Mouse (Mus musculus): ENCODE data around the gene Ece1. TPM values are rescaled to one million over a fixed set of nuclear protein-coding genes. Genes with fewer than 3 reads are reported as not detected.

The Ece1 gene
- total and polyA plus RNA-seq, 2 experiments from 2014 or later = 23.0 to 40.0 TPM

GRCm38 (mm10) chr4:137862516-137863240 lies 641 bp downstream of the Ece1 start:
- no peak for DNase-seq (ENCODE audit: low spot score)
- WGBS = 10% methylated on average over 21 of the region's 21 CpGs
- TF ChIP-seq CTCF (IDR thresholded peaks at IDR 0.05; ENCODE audit: low read depth) = no peak
- no peaks in the 10 kb centered on the region for H3K9me3 ChIP-seq (ENCODE audit: low read length)
- H3K9ac ChIP-seq (replicated peaks; ENCODE audit: low read length) = peak overlapping the region; percentile 55
- H3K27me3 ChIP-seq (ENCODE audit: insufficient read depth, low read length) = no peaks in the 10 kb centered on the region
- peak overlapping the region; percentile 23; the same call in 1 of the 2 replicates for H3K27ac ChIP-seq
- ATAC-seq = no peak
- H3K4me3 ChIP-seq (ENCODE audit: low read length) = peak overlapping the region; percentile 53
- H3K36me3 ChIP-seq (ENCODE audit: insufficient read depth, low read length) = no peaks in the 10 kb centered on the region
- H3K4me2 ChIP-seq (ENCODE audit: low read depth, low read length) = peak overlapping the region; percentile 77
- peaks cover 39% of the 10 kb centered on the region for H3K4me1 ChIP-seq (ENCODE audit: insufficient read depth, low read length)

GRCm38 (mm10) chr4:137864031-137864430 lies 2.0 kb downstream of the Ece1 start:
- Histone ChIP-seq H3K27me3 (ENCODE audit: insufficient read depth, low read length) (no peaks in the 10 kb centered on the region), H3K36me3 (ENCODE audit: insufficient read depth, low read length) (no peaks in the 10 kb centered on the region), H3K4me2 (ENCODE audit: low read depth, low read length) (peak overlapping the region; percentile 77; the same call in 1 of the 2 replicates), H3K4me3 (ENCODE audit: low read length) (no peak overlapping the region), H3K27ac (no peak overlapping the region), H3K9ac (replicated peaks; ENCODE audit: low read length) (no peak overlapping the region), H3K4me1 (ENCODE audit: insufficient read depth, low read length) (peaks cover 39% of the 10 kb centered on the region), H3K9me3 (ENCODE audit: low read length) (no peaks in the 10 kb centered on the region)
- DNase-seq (ENCODE audit: low spot score) (no peak), ATAC-seq (no peak)
- TF ChIP-seq CTCF (IDR thresholded peaks at IDR 0.05; ENCODE audit: low read depth) = no peak
- 86% methylated on average over 4 of the region's 4 CpGs for WGBS

GRCm38 (mm10) chr4:137864769-137865168 lies 2.7 kb downstream of the Ece1 start:
- Histone ChIP-seq H3K9me3 (ENCODE audit: low read length) (no peaks in the 10 kb centered on the region), H3K4me1 (ENCODE audit: insufficient read depth, low read length) (peaks cover 39% of the 10 kb centered on the region), H3K36me3 (ENCODE audit: insufficient read depth, low read length) (no peaks in the 10 kb centered on the region), H3K4me2 (ENCODE audit: low read depth, low read length) (peak overlapping the region; percentile 42), H3K27ac (no peak overlapping the region), H3K9ac (replicated peaks; ENCODE audit: low read length) (no peak overlapping the region; the same call in 1 of the 2 replicates), H3K27me3 (ENCODE audit: insufficient read depth, low read length) (no peaks in the 10 kb centered on the region), H3K4me3 (ENCODE audit: low read length) (peak overlapping the region; percentile 3; the same call in 1 of the 2 replicates)
- DNase-seq (ENCODE audit: low spot score) (no peak), ATAC-seq (no peak)
- 35% methylated on average over 9 of the region's 9 CpGs for WGBS
- no peak for TF ChIP-seq CTCF (IDR thresholded peaks at IDR 0.05; ENCODE audit: low read depth)

GRCm38 (mm10) chr4:137865221-137865641 lies 3.2 kb downstream of the Ece1 start:
- TF ChIP-seq CTCF (IDR thresholded peaks at IDR 0.05; ENCODE audit: low read depth) = no peak
- Histone ChIP-seq H3K4me3 (ENCODE audit: low read length) (peak overlapping the region; percentile 3; the same call in 1 of the 2 replicates), H3K27me3 (ENCODE audit: insufficient read depth, low read length) (no peaks in the 10 kb centered on the region), H3K4me1 (ENCODE audit: insufficient read depth, low read length) (peaks cover 42% of the 10 kb centered on the region), H3K9ac (replicated peaks; ENCODE audit: low read length) (no peak overlapping the region; the same call in 1 of the 2 replicates), H3K27ac (no peak overlapping the region; the same call in 1 of the 2 replicates), H3K9me3 (ENCODE audit: low read length) (no peaks in the 10 kb centered on the region), H3K36me3 (ENCODE audit: insufficient read depth, low read length) (no peaks in the 10 kb centered on the region), H3K4me2 (ENCODE audit: low read depth, low read length) (peak overlapping the region; percentile 42)
- ATAC-seq (no peak), DNase-seq (ENCODE audit: low spot score) (no peak)
- WGBS = 33% methylated on average over 10 of the region's 10 CpGs

- WGBS = 30% methylated on average over 19 of the region's 19 CpGs
- Histone ChIP-seq H3K27me3 (ENCODE audit: insufficient read depth, low read length) (no peaks in the 10 kb centered on the region), H3K27ac (peak overlapping the region; percentile 60; the same call in 1 of the 2 replicates), H3K9ac (replicated peaks; ENCODE audit: low read length) (no peak overlapping the region), H3K4me1 (ENCODE audit: insufficient read depth, low read length) (peaks cover 43% of the 10 kb centered on the region), H3K9me3 (ENCODE audit: low read length) (no peaks in the 10 kb centered on the region), H3K4me2 (ENCODE audit: low read depth, low read length) (0 out of 2 replicates have a peak overlapping the region, but pooled peaks have one; percentile 4), H3K4me3 (ENCODE audit: low read length) (no peak overlapping the region), H3K36me3 (ENCODE audit: insufficient read depth, low read length) (no peaks in the 10 kb centered on the region)
- TF ChIP-seq CTCF (IDR thresholded peaks at IDR 0.05; ENCODE audit: low read depth) = no peak
- ATAC-seq = peak; percentile 31
- DNase-seq (ENCODE audit: low spot score) = peak; percentile 69
Measured at GRCm38 (mm10) chr4:137866206-137866863, 4.3 kb downstream of the Ece1 start.

GRCm38 (mm10) chr4:137867225-137867624 lies 5.2 kb downstream of the Ece1 start:
- Histone ChIP-seq H3K27ac (no peak overlapping the region), H3K9ac (replicated peaks; ENCODE audit: low read length) (no peak overlapping the region), H3K4me1 (ENCODE audit: insufficient read depth, low read length) (peaks cover 40% of the 10 kb centered on the region), H3K4me2 (ENCODE audit: low read depth, low read length) (no peak overlapping the region), H3K4me3 (ENCODE audit: low read length) (no peak overlapping the region), H3K27me3 (ENCODE audit: insufficient read depth, low read length) (no peaks in the 10 kb centered on the region), H3K36me3 (ENCODE audit: insufficient read depth, low read length) (no peaks in the 10 kb centered on the region), H3K9me3 (ENCODE audit: low read length) (no peaks in the 10 kb centered on the region)
- no peak for DNase-seq (ENCODE audit: low spot score)
- TF ChIP-seq CTCF (IDR thresholded peaks at IDR 0.05; ENCODE audit: low read depth) = no peak
- WGBS = 71% methylated on average over 4 of the region's 4 CpGs
- ATAC-seq = no peak
